Mouse (Mus musculus): ENCODE measurements around the gene Trim31. TPM values are rescaled to one million over a fixed set of nuclear protein-coding genes. Genes with fewer than 3 reads are reported as not detected.
A peak's percentile ranks its signal among the peaks of the same experiment; 100 is the strongest.

Gene Trim31
- polyA plus RNA-seq, 1 experiment from 2014 or later = not detected

DNA sequence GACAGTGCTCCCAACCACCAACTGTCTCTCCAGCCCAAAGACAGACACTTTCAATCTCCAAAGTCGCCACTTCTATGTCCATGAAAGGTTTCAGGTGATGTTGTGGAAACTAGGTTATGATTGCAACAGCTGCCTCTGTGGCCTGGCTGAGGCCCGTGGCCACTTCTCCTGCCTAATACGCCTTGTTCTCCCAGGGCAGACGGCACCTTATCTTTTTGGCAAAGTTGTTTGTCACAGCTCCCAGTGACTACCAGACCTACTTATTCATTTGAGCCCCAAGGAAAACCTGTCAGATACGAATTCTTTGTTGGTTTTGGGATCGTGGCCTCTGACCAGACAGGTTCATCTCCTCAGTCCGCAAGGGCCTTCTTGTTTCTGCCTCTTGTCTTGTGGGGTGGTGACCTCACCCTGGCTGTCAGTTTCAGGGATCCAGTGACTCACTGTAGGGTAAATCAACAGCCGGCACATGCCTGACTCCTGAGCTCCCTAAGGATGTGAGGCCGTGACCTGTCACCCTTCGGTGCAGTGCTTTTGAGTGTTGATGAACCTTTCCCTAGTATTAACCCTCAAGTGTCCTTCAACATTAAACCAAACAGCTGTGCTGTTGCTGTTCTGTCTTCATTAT, 29.7 kb downstream of the Trim31 start:
- Histone ChIP-seq H3K9me3 (ENCODE audit: control insufficient read depth, low read length) (no peaks in the 10 kb centered on the region), H3K4me2 (ENCODE audit: low read depth) (no peak overlapping the region), H3K27ac (ENCODE audit: low read depth, low read length) (no peak overlapping the region), H3K27me3 (ENCODE audit: control insufficient read depth, insufficient read depth, low read length) (no peaks in the 10 kb centered on the region), H3K4me1 (ENCODE audit: control insufficient read depth, insufficient read depth, low read length) (no peaks in the 10 kb centered on the region), H3K9ac (ENCODE audit: low read length) (no peak overlapping the region), H3K4me3 (ENCODE audit: low read depth, low read length) (no peak overlapping the region), H3K36me3 (ENCODE audit: control insufficient read depth, insufficient read depth, low read length) (no peaks in the 10 kb centered on the region)
- 63% methylated on average over 10 of the region's 10 CpGs for WGBS
- ATAC-seq (ENCODE audit: insufficient read depth, low FRiP score, low TSS enrichment) (no peak), DNase-seq (ENCODE audit: low spot score) (no peak)

DNA sequence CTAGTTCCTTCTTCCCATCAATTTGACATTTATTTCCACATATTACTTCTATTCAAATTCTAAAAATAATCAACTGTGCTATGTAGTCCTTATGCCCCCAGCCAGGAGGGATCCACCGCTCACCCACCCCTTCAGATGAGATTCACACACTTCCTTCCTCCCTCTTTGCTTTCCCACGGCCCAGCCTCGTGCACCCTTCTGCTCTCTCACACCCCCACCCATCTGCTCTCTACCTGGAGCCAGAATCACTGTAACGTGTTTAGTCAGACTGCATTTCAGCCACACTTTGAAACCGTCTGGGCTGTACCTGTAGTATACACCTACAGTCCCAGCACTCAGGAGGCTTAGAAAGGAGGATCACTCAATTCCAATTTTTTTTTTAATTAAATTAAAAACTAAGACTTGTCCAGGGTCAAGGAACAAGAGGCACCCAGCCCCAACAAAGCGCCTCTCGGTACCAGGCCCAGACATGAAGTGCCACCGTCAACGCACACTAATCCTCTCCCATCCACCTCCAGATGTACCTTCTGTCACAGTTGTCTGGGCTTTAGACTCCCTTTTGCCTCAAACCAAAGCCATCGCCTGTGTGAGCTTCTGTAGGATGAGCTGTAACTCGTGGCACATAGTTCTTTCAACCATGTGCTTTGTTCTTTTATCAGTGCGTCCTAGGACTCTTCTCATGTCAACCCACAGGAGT, 31.5 kb downstream of the Trim31 start:
- 78% methylated on average over 12 of the region's 12 CpGs for WGBS
- Histone ChIP-seq H3K4me3 (ENCODE audit: low read depth, low read length) (no peak overlapping the region), H3K9me3 (ENCODE audit: control insufficient read depth, low read length) (no peaks in the 10 kb centered on the region), H3K9ac (ENCODE audit: low read length) (no peak overlapping the region), H3K4me1 (ENCODE audit: control insufficient read depth, insufficient read depth, low read length) (no peaks in the 10 kb centered on the region), H3K27me3 (ENCODE audit: control insufficient read depth, insufficient read depth, low read length) (no peaks in the 10 kb centered on the region), H3K36me3 (ENCODE audit: control insufficient read depth, insufficient read depth, low read length) (no peaks in the 10 kb centered on the region), H3K4me2 (ENCODE audit: low read depth) (no peak overlapping the region), H3K27ac (ENCODE audit: low read depth, low read length) (no peak overlapping the region)
- ATAC-seq (ENCODE audit: insufficient read depth, low FRiP score, low TSS enrichment) = no peak
- no peak for DNase-seq (ENCODE audit: low spot score)

GRCm38 (mm10) chr17:36930233-36930632, 32.3 kb downstream of the Trim31 start:
- Histone ChIP-seq H3K4me2 (ENCODE audit: low read depth) (no peak overlapping the region), H3K36me3 (ENCODE audit: control insufficient read depth, insufficient read depth, low read length) (no peaks in the 10 kb centered on the region), H3K27me3 (ENCODE audit: control insufficient read depth, insufficient read depth, low read length) (no peaks in the 10 kb centered on the region), H3K4me1 (ENCODE audit: control insufficient read depth, insufficient read depth, low read length) (no peaks in the 10 kb centered on the region), H3K27ac (ENCODE audit: low read depth, low read length) (no peak overlapping the region), H3K4me3 (ENCODE audit: low read depth, low read length) (no peak overlapping the region), H3K9me3 (ENCODE audit: control insufficient read depth, low read length) (no peaks in the 10 kb centered on the region), H3K9ac (ENCODE audit: low read length) (no peak overlapping the region)
- ATAC-seq (ENCODE audit: insufficient read depth, low FRiP score, low TSS enrichment) (no peak), DNase-seq (ENCODE audit: low spot score) (no peak)
- 74% methylated on average over 6 of the region's 6 CpGs for WGBS

- Histone ChIP-seq H3K9ac (ENCODE audit: low read length) (no peak overlapping the region), H3K27ac (ENCODE audit: low read depth, low read length) (no peak overlapping the region), H3K4me1 (ENCODE audit: control insufficient read depth, insufficient read depth, low read length) (no peaks in the 10 kb centered on the region), H3K9me3 (ENCODE audit: control insufficient read depth, low read length) (no peaks in the 10 kb centered on the region), H3K4me2 (ENCODE audit: low read depth) (no peak overlapping the region), H3K27me3 (ENCODE audit: control insufficient read depth, insufficient read depth, low read length) (no peaks in the 10 kb centered on the region), H3K4me3 (ENCODE audit: low read depth, low read length) (no peak overlapping the region), H3K36me3 (ENCODE audit: control insufficient read depth, insufficient read depth, low read length) (no peaks in the 10 kb centered on the region)
- 79% methylated on average over 4 of the region's 4 CpGs for WGBS
- no peak for DNase-seq (ENCODE audit: low spot score)
- ATAC-seq (ENCODE audit: insufficient read depth, low FRiP score, low TSS enrichment) = no peak
These were observed 33.2 kb downstream of the Trim31 start for GRCm38 (mm10) chr17:36931130-36931529.

- no peak overlapping the region for H3K4me3 ChIP-seq (ENCODE audit: low read depth, low read length)
- ATAC-seq (ENCODE audit: insufficient read depth, low FRiP score, low TSS enrichment) = no peak
- H3K4me2 ChIP-seq (ENCODE audit: low read depth) = no peak overlapping the region
- WGBS = 83% methylated on average over 2 of the region's 2 CpGs
- no peaks in the 10 kb centered on the region for H3K27me3 ChIP-seq (ENCODE audit: control insufficient read depth, insufficient read depth, low read length)
- no peak overlapping the region for H3K9ac ChIP-seq (ENCODE audit: low read length)
- no peaks in the 10 kb centered on the region for H3K4me1 ChIP-seq (ENCODE audit: control insufficient read depth, insufficient read depth, low read length)
- no peaks in the 10 kb centered on the region for H3K36me3 ChIP-seq (ENCODE audit: control insufficient read depth, insufficient read depth, low read length)
- no peak overlapping the region for H3K27ac ChIP-seq (ENCODE audit: low read depth, low read length)
- no peaks in the 10 kb centered on the region for H3K9me3 ChIP-seq (ENCODE audit: control insufficient read depth, low read length)
- no peak for DNase-seq (ENCODE audit: low spot score)
These were observed 33.9 kb downstream of the Trim31 start for GRCm38 (mm10) chr17:36931806-36932205.

GRCm38 (mm10) chr17:36938056-36938455, 40.1 kb downstream of the Trim31 start:
- Histone ChIP-seq H3K9ac (ENCODE audit: low read length) (no peak overlapping the region), H3K27ac (ENCODE audit: low read depth, low read length) (no peak overlapping the region), H3K36me3 (ENCODE audit: control insufficient read depth, insufficient read depth, low read length) (no peaks in the 10 kb centered on the region), H3K4me2 (ENCODE audit: low read depth) (no peak overlapping the region), H3K4me1 (ENCODE audit: control insufficient read depth, insufficient read depth, low read length) (peaks cover 5% of the 10 kb centered on the region; the same call in 1 of the 2 replicates), H3K4me3 (ENCODE audit: low read depth, low read length) (no peak overlapping the region), H3K9me3 (ENCODE audit: control insufficient read depth, low read length) (no peaks in the 10 kb centered on the region), H3K27me3 (ENCODE audit: control insufficient read depth, insufficient read depth, low read length) (peaks cover 10% of the 10 kb centered on the region)
- DNase-seq (ENCODE audit: low spot score) (no peak), ATAC-seq (ENCODE audit: insufficient read depth, low FRiP score, low TSS enrichment) (no peak)
- 88% methylated on average over 2 of the region's 2 CpGs for WGBS

DNA sequence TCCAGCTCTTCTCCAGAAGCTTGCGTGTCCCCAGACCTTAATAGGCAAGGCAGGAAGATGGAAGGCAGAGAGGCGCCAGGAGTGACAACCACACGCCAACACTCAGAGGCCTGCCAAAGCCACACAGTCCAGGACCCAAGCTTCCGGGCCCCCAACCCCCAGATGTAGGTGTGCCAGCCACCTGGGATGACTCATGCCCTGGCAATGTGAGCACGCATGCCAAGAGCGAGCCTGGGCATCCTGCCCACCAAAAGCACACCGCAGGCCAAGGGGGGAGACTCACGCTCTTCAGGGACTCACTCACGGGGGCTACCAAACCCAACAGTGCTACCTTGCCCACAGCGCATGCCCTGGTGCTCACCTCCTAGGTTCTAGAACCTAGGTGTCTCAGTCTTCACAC, 44.5 kb downstream of the Trim31 start:
- ATAC-seq (ENCODE audit: insufficient read depth, low FRiP score, low TSS enrichment) (no peak), DNase-seq (ENCODE audit: low spot score) (no peak)
- H3K4me1 ChIP-seq (ENCODE audit: control insufficient read depth, insufficient read depth, low read length) = peaks cover 6% of the 10 kb centered on the region; the same call in 1 of the 2 replicates
- 59% methylated on average over 10 of the region's 10 CpGs for WGBS
- no peaks in the 10 kb centered on the region for H3K9me3 ChIP-seq (ENCODE audit: control insufficient read depth, low read length)
- no peak overlapping the region for H3K9ac ChIP-seq (ENCODE audit: low read length)
- H3K27ac ChIP-seq (ENCODE audit: low read depth, low read length) = no peak overlapping the region
- no peaks in the 10 kb centered on the region for H3K36me3 ChIP-seq (ENCODE audit: control insufficient read depth, insufficient read depth, low read length)
- peaks cover 31% of the 10 kb centered on the region for H3K27me3 ChIP-seq (ENCODE audit: control insufficient read depth, insufficient read depth, low read length)
- H3K4me2 ChIP-seq (ENCODE audit: low read depth) = peak overlapping the region; percentile 54
- no peak overlapping the region for H3K4me3 ChIP-seq (ENCODE audit: low read depth, low read length)

DNA sequence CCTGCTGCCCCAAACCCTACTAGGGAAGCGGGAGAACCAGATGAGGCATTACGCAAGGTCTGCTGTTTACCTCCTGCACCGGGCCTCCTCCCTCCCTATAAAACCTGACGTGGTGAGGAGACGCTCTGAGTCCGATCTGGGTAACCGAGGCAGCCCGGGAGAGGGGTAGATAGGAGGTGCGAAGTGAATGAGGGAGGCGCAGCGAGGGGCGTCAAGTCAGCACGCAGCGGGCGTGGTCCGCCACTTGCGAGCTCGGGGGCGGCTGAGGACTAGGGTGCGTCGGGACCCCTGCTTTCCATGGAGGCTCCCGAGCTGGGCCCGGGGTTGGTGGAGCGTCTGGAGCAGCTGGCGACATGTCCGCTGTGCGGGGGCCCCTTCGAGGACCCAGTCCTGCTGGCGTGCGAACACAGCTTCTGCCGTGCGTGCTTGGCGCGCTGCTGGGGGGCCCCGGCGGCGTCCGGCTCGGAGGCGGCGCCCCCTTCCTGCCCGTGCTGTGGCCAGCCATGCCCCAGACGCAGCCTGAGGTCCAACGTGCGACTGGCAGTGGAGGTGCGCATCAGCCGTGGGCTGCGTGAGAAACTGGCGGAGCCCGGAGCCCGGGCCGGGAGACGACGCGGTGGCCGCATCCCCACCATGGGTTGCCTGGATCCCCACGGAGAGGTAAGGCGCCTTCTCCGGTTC, 45.0 kb downstream of the Trim31 start, which contains the start of gene Rnf39:
Gene Rnf39, plus strand, starts transcription at position 128 of the 681 bp plus-strand sequence.
- WGBS = 2% methylated on average over 58 of the region's 59 CpGs
- Histone ChIP-seq H3K9ac (ENCODE audit: low read length) (peak within 1 kb of the TSS; percentile 41), H3K4me3 (ENCODE audit: low read depth, low read length) (peak within 1 kb of the TSS; percentile 33), H3K9me3 (ENCODE audit: control insufficient read depth, low read length) (no peaks in the 10 kb centered on the region), H3K36me3 (ENCODE audit: control insufficient read depth, insufficient read depth, low read length) (no peaks in the 10 kb centered on the region), H3K27me3 (ENCODE audit: control insufficient read depth, insufficient read depth, low read length) (peaks cover 31% of the 10 kb centered on the region), H3K27ac (ENCODE audit: low read depth, low read length) (no peak within 1 kb of the TSS), H3K4me1 (ENCODE audit: control insufficient read depth, insufficient read depth, low read length) (peaks cover 8% of the 10 kb centered on the region; the same call in 1 of the 2 replicates), H3K4me2 (ENCODE audit: low read depth) (peak within 1 kb of the TSS; percentile 54)
- DNase-seq (ENCODE audit: low spot score) (peak; percentile 17), ATAC-seq (ENCODE audit: insufficient read depth, low FRiP score, low TSS enrichment) (no peak)

All from neural tube, embryonic 11.5 days (tissue).